Mouse (Mus musculus): ENCODE data around the gene Rrm1. TPM values are rescaled to one million over a fixed set of nuclear protein-coding genes. Genes with fewer than 3 reads are reported as not detected.
"Not testable (repeated sequence)": the region's sequence is repeated elsewhere in the genome, so short reads cannot be mapped to it uniquely, and the experiment has no call there.

The Rrm1 gene
- 10 to 100 TPM; 24.8 to 25.0 TPM for total RNA-seq (2021)

DNA sequence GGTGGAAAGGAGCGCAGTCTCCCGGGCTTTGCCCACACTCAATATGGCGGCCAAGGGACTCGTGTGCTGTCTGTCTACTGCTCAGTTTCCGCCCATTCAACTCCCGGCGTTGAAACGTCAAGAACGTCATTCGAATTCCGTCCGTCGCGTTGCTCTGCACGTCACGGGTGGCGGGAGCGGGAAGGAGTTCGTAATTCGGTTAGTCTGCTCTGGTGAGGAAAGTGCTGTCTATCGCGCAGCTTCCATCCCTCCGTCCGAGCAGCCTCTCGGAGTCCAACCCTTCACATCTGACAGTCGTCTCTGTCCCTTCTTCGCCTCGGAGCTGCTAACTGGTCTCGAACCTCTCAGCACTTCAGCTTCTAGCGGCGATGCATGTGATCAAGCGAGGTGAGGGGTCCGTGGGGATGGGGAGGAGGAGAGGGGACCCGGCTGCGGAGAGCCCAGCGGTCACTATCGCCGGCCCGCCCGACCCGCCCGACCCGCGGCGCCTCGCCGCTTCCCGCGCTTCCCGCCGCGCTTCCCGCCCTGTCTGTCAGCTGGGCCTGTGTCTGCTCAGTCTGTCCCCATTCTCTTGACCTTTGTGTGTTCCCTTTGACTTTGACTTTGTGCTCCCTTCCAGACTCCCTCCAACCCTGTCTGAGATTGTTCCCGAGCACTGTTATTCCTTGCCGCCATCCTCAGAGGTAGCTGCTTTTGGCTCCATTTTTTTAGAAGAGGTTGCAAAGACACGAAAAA is at the start of gene Rrm1:
Gene Rrm1, plus strand, starts transcription at position 39 of the 735 bp plus-strand sequence.
- intact Hi-C loops (cut with DNase I) = no loop called here
- peak; percentile 95 for DNase-seq

DNA sequence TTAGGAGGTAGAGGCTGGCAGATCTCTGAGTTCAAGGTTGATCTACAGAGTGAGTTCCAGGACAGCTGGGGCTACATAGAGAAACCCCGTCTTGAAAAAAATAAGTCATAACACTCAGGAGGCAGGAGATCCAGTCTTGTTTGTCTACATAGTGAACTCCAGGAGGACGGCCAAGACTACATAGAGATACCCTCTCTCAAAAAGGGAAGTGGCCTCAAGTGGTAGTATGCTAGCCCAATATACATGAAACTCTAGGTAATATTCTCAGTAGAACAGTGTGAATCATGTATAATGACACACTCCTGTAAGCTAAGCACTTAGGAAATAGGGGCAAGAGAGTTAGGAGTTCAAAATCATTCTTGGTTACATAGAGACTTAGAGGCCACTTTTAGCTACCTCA is 47.6 kb upstream of the Rrm1 start:
- no peak for DNase-seq
- intact Hi-C loops (cut with DNase I) = no loop called here

DNA sequence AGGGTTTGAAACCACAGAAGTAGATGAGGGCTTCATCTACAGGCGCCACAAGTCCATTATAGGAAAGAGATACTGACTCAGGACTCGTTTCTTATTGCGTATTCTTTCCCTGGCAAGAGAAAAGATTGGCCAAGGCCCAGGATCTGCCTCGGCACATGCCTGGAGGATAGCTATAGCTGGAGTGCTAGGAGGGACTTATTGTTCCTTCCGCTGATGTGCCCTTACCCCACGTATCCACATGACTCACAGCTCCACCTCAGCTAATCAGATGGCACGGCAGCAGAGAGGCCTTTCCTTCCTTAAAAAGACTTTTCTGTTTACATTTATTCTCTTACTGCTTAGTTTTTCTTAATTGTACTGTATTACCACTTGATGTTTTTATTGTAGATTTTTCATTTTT is 45.6 kb upstream of the Rrm1 start:
- intact Hi-C loops (cut with DNase I) = no loop called here
- no peak for DNase-seq

DNA sequence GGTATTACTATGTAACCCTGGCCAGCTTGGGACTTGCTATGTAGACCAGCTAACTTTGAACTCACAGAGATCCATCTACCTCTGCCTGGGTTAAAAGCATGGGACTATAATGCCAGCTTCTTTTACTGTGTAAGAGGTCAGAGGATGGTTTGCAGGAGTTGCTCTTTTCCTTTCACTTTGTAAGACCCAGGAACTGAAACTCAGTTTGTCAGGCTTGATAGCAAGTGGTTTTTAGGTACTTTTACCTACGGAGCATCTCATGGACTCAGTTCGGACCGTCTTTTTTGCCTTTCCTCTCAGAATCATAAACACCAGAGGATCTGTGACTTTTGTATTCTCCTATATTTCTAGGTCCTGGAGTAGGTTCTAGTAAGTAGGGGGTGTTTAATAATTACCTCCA is 45.2 kb upstream of the Rrm1 start:
- intact Hi-C loops (cut with DNase I) = no loop called here
- DNase-seq = no peak

DNA sequence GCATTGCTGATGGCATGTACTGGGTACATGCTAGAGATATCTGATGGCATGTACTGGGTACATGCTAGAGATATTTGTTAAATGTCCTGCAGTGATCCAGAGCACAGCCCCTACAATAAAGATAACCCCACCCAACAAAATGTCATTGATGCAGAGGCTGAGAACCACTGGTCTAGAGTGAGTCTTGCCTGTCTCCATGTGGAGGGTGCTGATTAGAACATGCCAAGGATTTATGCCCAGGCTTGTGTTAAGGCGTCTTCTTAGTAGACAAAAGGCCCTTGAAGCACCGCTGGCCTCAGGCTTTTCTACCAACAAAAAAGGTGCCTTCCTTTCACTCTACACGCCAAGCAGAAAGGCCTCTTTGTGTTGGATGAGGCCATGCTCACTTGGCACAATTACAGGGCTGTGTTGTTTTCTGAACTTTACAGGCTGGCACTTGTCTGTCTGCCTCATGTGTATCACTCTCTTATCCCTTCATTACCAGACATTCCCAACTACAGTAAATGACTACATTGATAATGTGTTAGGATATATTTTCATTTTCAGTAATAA is 42.2 kb upstream of the Rrm1 start:
- no peak for DNase-seq
- intact Hi-C loops (cut with DNase I) = no loop called here

DNA sequence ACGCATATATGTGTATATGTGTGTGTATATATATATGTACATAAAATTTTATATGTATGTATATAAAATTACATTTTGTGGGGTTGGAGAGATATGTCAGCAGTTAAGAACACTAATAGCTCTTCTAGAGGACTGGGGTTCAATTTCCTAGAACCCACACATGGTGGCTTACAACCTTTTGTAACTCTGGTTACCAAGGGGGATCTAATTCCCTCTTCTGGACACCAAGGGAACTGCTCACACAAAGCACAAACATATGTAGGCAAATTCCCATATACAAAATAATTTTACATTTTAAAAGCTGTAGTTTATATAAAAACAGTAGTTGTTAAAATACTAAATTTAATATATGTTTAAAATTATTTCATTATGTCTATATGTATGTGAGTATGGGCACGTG is 37.4 kb upstream of the Rrm1 start:
- no peak for DNase-seq

DNA sequence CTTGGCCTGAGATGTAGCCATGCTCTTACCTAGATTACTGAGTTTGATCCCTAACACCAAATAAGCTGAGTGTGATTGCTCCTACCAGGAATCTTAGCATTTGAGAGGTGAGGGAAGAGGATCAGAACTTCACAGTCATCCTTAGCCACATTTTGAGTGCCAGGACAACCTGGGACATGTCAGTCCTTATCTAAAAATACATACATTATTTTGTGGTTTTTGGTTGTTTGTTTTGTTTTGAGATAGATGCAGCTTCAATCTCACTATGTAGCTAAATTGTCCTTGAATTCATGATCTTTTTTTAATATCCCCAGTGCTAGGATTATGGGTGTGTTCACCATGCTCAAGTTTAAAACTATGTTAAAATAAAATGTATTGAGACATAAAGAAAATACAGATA is 34.1 kb upstream of the Rrm1 start:
- intact Hi-C loops (cut with DNase I) = no loop called here
- DNase-seq = no peak

More for the DNA sequence above, 37.4 kb upstream of the Rrm1 start:
- intact Hi-C loops (cut with DNase I) = no loop called here

DNA sequence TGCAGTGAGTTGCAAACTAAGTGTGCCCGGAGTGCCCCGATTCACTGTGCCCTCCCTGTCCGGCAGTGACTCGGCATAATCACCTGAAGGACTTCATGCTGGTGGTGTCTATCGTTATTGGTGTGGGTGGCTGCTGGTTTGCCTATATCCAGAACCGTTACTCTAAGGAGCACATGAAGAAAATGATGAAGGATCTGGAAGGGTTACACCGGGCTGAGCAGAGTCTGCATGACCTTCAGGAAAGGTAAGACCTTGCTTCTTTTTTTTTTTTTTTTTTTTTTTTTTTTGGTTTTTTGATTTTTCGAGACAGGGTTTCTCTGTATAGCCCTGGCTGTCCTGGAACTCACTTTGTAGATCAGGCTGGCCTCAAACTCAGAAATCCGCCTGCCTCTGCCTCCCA is 26.2 kb upstream of the Rrm1 start:
- intact Hi-C loops (cut with DNase I) = loop anchor here (5.0 to 10.0 kb wide), 2 partner anchors 60 to 148 kb away; partner anchors contain the start of gene Stim1

DNA sequence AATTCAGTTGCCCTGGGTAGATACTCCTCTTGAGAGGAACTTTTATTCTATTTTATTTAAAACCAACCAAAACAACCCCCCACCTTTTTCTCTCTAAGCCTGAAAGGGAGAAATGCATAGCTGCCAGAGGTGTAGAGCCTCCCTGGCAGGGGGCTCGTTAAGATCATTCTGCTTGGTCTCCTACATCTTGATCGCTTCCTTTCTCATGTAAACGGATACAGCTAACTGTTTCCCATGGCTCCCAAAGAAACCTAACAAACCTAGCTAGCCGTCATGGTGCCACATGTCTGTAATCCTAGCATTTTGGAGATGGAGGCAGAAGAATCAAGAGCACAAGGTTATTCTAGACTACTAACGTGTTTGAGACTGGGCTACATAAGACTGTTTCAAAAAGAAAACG is 25.7 kb upstream of the Rrm1 start:
- no peak for DNase-seq
- intact Hi-C loops (cut with DNase I) = loop anchor here (5.0 to 10.0 kb wide), 2 partner anchors 61 to 149 kb away; partner anchors contain the start of gene Stim1

More for the DNA sequence above, 26.2 kb upstream of the Rrm1 start:
- not testable (repeated sequence) for DNase-seq

DNA sequence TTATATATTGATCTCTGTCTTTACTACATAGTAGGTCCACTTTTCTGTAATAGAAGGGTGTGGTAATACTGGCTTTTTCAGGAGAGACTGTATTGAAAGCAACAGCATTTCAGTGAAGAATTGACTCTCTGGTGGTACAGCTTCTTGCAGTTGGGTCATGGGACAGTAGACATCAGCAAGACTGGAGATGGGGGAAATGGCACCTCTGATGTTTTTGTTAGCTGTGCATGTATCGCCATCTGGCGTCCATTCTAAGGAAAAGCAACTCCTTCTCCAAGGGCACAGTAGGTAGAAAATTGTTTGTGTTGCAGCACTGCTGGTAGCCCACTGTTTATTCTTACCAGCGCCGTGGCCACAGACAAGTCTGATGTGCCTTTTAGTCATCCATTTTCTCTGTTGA is 24.1 kb upstream of the Rrm1 start:
- DNase-seq = peak; percentile 16
- intact Hi-C loops (cut with DNase I) = loop anchor here (5.0 to 10.0 kb wide), 2 partner anchors 63 to 150 kb away; partner anchors contain the start of gene Stim1

DNA sequence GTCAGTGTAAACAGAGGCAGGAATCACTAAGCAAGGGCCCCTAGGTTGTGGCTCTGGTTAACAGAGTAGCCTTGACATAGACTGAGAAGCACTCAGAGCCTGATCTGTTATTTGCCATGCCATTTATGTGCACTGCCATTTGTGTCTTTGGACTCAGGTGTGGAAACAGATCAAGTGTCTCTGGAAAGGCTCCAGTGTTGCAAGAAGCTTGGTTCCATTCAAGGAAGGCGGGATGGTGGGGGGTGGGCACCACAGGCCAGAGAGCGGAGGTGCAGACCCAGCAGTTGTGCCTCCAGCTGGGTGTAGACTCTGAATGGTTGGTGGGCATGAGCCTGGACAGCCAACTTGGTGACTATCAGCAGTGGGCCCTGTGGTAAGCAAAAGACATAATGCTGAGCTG is 19.5 kb upstream of the Rrm1 start:
- intact Hi-C loops (cut with DNase I) = no loop called here
- no peak for DNase-seq

DNA sequence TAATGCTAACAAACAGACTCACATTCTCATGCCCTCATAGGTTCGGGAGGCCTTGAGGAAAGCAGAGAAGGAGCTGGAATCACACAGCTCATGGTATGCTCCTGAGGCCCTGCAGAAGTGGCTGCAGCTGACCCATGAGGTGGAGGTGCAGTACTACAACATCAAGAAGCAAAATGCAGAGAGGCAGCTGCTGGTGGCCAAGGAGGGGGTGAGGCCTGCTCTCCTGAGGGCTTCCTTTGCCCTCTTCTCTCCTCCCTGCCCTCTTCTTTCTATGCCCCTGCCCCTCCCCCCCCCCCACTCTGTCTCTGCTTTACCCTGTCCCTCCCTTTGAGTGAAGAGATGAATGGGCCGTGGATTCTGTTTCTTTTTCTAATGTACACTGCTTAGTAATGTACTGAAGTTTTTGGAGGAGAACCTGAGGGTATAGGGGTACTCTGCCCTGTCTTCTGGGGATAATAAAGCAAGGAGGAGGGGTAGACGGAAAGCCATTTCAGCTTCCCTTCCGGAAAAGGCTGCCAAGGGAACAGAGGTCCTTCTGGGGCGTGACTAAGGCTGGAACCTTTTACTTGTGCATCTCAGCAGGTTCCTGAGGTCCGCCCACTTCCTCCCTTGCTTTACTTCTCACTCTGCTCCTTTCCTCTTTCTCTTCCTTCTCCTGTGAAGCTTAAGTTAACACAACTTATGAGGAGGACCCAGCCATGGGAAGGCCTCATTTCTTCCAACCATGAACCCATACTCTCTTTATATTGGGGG is 15.4 kb upstream of the Rrm1 start:
- intact Hi-C loops (cut with DNase I) = no loop called here
- DNase-seq = no peak

DNA sequence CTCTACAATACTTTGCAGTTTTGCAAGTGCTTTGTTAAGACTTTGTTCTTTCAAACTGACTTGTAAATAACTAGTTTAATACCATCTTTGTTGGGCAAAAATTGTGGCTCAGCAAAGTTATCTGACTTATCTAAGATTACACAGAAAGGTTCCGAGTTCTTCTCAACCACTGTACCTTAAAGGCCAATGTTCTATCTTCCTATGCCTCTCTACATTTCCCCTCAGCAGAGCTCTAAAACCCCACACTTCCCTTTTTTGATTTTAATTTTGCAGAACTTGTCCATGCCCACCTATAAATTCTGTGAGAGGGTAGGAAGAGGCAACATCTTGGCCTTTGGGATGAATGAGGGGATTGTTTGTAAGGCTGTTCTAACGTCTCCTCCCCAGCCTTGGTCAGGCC is 7.2 kb upstream of the Rrm1 start:
- intact Hi-C loops (cut with DNase I) = no loop called here
- no peak for DNase-seq

DNA sequence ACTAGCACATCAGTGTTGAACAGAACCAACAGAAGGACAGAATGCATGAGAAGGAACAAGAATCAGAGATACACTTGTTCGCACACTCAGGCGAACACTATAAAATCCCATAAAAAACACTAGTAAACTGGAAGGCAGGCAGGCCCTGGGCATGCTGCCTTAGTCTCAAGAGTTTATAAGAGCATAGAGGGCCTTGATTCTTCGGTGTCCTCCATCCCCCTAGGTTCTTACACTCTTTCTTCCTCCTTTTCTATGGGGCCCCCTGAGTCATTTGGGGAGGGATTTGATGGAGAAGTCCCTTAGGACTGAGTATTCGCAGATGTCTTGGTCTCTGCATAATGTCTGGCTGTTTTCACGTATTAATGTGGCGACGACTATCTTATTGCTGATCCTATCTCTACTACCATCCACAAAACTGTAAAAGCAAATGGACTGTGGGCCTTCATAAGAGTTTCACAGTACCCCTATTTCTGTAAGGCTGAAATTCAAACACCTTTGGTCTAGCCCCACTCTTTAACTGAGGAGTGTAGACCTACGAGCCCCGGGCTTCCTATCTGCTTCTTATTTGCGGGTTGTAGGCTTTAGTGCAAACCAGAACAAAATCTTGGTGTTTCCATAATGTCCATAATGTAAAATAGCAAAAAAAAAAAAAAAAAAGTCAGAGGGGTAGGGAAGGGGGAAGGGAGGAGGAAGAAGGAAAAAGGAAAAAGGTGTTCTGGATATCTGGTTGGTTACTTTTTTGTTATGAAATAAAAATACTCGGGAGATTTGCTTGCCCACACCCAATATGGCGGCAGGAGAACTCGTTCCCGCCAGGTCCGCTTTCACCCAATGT is 456 bp upstream of the Rrm1 start:
- intact Hi-C loops (cut with DNase I) = no loop called here

DNA sequence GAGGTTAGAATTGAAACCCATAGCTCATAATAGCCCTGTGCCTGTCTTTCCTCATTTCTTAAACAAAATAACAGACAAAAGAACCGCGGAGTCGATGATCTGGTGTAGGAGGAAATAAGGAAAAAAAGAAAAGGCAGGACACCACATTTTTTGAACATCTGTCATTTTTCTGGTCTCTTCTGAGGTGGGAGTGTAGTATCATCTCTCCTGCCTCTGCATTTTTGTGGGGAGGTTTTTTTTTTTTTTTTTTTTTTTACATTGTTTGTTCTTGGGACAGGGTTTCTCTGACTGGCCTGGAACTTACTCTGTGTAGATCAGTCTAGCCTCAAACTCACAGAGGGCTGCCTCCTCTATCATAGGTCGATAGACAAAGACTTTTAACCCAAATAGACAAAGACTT is 937 bp downstream of the Rrm1 start:
- intact Hi-C loops (cut with DNase I) = no loop called here
- no peak for DNase-seq

More for the DNA sequence above, 456 bp upstream of the Rrm1 start:
- no peak for DNase-seq

DNA sequence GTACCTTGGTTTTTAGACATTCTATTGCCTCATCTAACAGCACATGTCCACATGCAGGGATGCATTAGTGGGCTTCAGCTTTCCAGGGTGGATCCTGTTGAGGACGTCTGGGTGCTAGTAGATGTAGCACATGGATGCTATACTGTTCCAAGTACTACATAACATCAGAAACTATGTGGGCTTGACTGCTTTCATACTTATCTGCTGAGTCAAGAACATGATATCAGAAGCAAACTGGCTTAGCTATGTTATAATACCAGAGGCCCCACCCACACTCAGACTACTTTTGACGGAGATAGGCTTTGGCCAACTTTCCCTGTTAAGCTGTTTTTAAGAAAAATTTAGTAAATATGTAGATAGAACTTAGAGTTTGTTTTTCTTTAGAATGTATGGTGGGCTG is 2.8 kb downstream of the Rrm1 start:
- DNase-seq = no peak
- intact Hi-C loops (cut with DNase I) = no loop called here

DNA sequence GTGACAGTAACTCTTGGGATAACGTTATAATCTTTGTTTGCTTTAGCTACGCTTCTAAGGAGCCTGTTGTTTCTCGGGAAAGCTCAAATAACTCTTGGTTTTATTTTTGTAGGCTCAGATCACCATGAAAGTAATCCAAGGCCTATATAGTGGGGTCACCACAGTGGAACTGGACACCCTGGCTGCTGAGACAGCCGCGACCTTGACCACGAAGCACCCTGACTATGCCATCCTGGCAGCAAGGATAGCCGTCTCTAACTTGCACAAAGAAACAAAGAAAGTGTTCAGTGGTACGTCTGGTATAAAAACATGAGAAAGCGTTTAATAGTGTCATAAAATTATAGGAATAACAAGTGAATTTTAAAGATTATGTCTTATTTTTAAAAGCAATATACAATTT is 4.9 kb downstream of the Rrm1 start:
- DNase-seq = no peak
- intact Hi-C loops (cut with DNase I) = no loop called here

DNA sequence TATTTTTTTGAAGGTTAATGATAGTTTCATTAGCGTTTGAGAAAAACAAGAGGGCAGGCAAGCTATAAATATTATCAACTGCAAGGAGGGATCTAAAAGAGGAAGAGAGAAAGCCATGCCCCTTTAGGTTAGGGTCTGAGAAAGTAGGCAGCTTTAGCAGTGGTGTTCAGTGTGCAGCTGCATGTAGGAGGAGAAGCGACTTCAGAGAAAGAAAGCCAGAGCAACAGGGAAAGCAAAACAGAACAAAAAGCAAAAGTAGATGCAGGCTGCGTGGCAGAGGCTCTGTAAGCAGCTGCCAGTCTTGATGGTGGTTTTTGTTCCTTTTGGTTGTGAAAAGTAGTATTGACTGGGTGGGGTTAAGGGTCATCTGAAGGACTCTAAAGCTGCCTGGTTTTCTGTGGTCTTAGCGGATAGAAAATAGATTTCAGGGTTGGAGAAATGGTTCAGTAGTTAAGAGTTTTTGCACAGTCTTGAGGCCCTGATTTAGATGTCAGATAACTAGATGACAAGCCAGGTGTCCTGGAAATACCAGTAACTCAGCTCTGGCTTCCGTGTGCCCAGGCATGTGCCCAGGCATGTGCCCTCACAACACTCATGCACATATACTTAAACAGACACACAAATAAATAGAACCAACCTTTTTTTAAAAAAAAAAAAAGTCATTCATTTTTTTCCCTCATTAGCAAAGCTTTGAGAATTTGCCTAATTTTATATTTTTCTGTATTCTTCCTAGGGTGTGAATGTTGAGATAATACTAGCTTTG is 17.3 kb downstream of the Rrm1 start:
- intact Hi-C loops (cut with DNase I) = no loop called here
- DNase-seq = no peak

DNA sequence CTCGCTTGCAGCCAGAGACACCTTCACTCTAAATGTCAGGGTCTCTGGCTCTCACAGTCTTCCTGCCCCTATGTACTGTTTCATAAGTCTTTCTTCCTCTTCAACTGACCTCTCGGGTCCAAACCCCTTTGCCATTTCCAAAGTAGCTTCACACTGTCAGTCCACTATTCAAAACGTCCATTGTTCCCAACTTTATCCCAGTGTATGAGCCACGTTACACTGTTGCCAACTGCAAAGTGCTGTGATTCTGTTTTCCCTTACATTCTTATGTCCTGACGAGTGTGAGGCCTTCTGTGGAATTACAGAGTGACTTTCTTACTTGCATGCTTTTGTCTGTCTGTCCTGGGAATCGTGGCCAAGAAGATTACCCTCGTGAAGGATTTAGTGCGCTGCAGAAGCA is 26.1 kb downstream of the Rrm1 start:
- intact Hi-C loops (cut with DNase I) = no loop called here
- DNase-seq = no peak

DNA sequence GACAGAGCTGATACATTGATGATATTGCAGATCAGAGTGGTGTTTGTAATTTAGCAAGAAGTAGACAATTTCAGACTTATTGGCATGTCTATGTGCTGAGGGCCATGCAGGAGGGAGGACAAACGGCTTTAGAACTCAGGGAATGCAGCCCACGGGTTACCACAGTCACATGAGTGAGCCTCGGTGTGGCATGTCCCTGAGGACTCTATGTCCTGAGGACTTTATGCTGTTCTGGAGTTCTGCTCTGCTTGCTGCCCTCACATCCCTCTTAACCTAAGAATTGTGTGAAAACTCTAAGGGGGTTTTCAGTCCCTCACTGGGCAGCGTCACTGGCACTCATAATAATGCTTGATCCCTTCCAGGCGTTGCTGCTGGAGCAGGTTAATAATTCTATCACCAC is 31.2 kb downstream of the Rrm1 start:
- no peak for DNase-seq
- intact Hi-C loops (cut with DNase I) = no loop called here
